Mouse (Mus musculus) forebrain, embryonic 16.5 days (tissue): ENCODE measurements at regions not wholly inside any gene's neighbourhood (a gene's known extent, or its start where the extent isn't known, plus 50 kb on each side); places are given as distances from the start of the nearest gene placed in this dataset.
A peak's percentile ranks its signal among the peaks of the same experiment; 100 is the strongest.

Source experiments
- ATAC-seq: fragments of 200-750 bp; cut with Nextera tagmentation; 2 replicates; pipeline ENCODE4 v1.8.0; 2017; ENCODE audit warnings: mild to moderate bottlenecking, moderate library complexity
- H3K27ac ChIP-seq: fragments of 300-500 bp; sonication (generic); 2 replicates; pipeline ENCODE4 v1.5.1; 2014; ENCODE audit warnings: low read length, control low read depth
- H3K27me3 ChIP-seq: fragments of 300-500 bp; sonication (generic); replicated peaks from 2 replicates; pipeline ENCODE4 v1.6.1; 2014; ENCODE audit warnings: low read length; ENCODE audit not compliant: control insufficient read depth, insufficient read depth
- H3K36me3 ChIP-seq: fragments of 300-500 bp; sonication (generic); 2 replicates; pipeline ENCODE4 v1.6.1; 2014; ENCODE audit not compliant: control insufficient read depth, insufficient read depth
- H3K4me1 ChIP-seq: fragments of 300-500 bp; sonication (generic); replicated peaks from 2 replicates; pipeline ENCODE4 v1.6.1; 2014; ENCODE audit warnings: low read length; ENCODE audit not compliant: control insufficient read depth, insufficient read depth
- H3K4me2 ChIP-seq: fragments of 300-500 bp; sonication (generic); 2 replicates; pipeline ENCODE4 v1.6.1; 2014; ENCODE audit warnings: mild to moderate bottlenecking, low read length, control low read depth
- H3K4me3 ChIP-seq: fragments of 300-500 bp; sonication (generic); replicated peaks from 2 replicates; pipeline ENCODE4 v1.5.1; 2014; ENCODE audit warnings: mild to moderate bottlenecking, low read length, control low read depth
- H3K9ac ChIP-seq: fragments of 300-500 bp; sonication (generic); replicated peaks from 2 replicates; pipeline ENCODE4 v1.6.1; 2014; ENCODE audit warnings: low read depth, low read length, control low read depth
- H3K9me3 ChIP-seq: fragments of 300-500 bp; sonication (generic); 2 replicates; pipeline ENCODE4 v1.6.1; 2016; ENCODE audit warnings: low read length; ENCODE audit not compliant: control insufficient read depth
- WGBS: fragments of 180-500 bp; shearing (Covaris S2); extraction: QIAGEN DNeasy Blood & Tissue Kit; methylation state at CpG from one replicate; pipeline ENCODE4 v1.1.7; 2014; 5-methylcytosine and 5-hydroxymethylcytosine counted together

DNA sequence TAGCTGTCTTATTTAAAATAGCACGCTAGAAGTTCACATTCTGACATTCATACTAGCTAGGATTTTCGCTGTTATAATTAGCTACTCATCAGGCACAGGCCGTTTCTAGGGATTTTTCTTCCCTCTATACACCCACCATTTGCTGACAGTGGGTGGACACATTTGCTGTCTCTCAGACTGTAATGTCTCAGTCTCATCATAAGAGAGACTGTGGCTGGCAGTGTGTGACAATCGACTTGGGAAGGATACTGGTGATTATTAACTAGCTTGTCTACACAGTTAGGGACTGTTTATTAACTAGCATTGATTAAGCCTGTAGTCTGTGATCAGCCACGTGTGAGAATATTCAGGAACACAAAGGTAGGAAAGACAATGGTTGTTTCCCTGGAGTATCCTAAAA, 208.0 kb upstream of the Btbd3 start:
- Histone ChIP-seq H3K9ac (no peak overlapping the region), H3K27ac (no peak overlapping the region), H3K4me3 (no peak overlapping the region), H3K4me2 (no peak overlapping the region), H3K36me3 (no peaks in the 10 kb centered on the region), H3K4me1 (peaks cover 7% of the 10 kb centered on the region), H3K9me3 (no peaks in the 10 kb centered on the region), H3K27me3 (no peaks in the 10 kb centered on the region)
- ATAC-seq: peak; percentile 20; the same call in 1 of the 2 replicates
- WGBS: 51% methylated on average over 5 of the region's 5 CpGs

DNA sequence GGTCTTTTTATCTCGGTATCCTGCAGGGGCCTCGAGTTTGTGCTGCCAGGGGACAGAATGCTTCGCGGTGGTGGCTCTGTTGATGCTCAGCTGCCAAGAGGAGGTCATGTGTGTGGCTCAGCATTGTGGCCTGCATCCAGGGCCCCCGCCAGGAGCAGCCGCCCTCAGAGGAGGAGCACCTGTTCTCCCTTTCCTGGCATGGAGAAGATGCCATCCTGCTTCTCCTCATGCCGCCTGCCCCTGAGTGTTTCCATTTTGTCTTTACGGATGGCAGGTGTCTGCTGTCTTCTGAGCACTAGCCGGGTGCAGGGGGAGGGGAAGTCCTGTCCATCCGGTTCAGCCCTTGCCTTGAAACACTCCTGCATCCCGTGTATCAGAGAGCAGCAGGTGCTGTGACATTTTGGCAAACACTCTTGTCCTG, 208.6 kb upstream of the Btbd3 start:
- peak; percentile 65 for ATAC-seq
- peak overlapping the region; percentile 5; the same call in 1 of the 2 replicates for H3K4me2 ChIP-seq
- no peak overlapping the region for H3K4me3 ChIP-seq
- no peak overlapping the region for H3K27ac ChIP-seq
- no peaks in the 10 kb centered on the region for H3K36me3 ChIP-seq
- H3K9ac ChIP-seq: no peak overlapping the region
- no peaks in the 10 kb centered on the region for H3K27me3 ChIP-seq
- H3K4me1 ChIP-seq: peaks cover 7% of the 10 kb centered on the region
- 39% methylated on average over 11 of the region's 11 CpGs for WGBS
- H3K9me3 ChIP-seq: no peaks in the 10 kb centered on the region

- 74% methylated on average over 10 of the region's 10 CpGs for WGBS
- H3K4me3 ChIP-seq: no peak overlapping the region
- ATAC-seq: no peak
- no peaks in the 10 kb centered on the region for H3K9me3 ChIP-seq
- H3K4me1 ChIP-seq: peaks cover 7% of the 10 kb centered on the region
- H3K4me2 ChIP-seq: peak overlapping the region; percentile 5; the same call in 1 of the 2 replicates
- H3K27me3 ChIP-seq: no peaks in the 10 kb centered on the region
- no peak overlapping the region for H3K27ac ChIP-seq
- no peaks in the 10 kb centered on the region for H3K36me3 ChIP-seq
- no peak overlapping the region for H3K9ac ChIP-seq
Measured at GRCm38 (mm10) chr2:138047361-138047760, 209.0 kb upstream of the Btbd3 start.

DNA sequence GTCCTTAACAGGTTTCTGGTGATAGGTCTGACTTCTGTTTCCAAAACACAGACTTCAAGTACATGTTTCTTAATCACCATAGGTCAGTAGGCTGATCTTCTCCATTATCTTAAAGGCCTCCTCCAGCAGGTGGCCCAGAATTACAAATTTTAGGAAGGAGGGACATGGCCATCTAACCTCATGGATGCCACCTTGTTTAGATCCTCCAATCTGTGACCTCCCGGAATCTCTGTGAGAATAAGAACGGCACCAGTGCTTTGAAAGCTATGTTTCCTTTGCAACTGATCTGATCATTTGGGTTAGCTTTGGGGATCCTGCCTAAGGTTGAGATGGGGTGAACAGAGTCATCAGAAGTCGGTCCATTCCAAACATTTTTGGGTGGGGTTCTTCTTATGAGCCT, 209.4 kb upstream of the Btbd3 start:
- H3K36me3 ChIP-seq: no peaks in the 10 kb centered on the region
- H3K9me3 ChIP-seq: no peaks in the 10 kb centered on the region
- no peak overlapping the region for H3K4me2 ChIP-seq
- no peak overlapping the region for H3K9ac ChIP-seq
- H3K27ac ChIP-seq: no peak overlapping the region
- H3K27me3 ChIP-seq: no peaks in the 10 kb centered on the region
- no peak for ATAC-seq
- no peak overlapping the region for H3K4me3 ChIP-seq
- peaks cover 7% of the 10 kb centered on the region for H3K4me1 ChIP-seq
- 97% methylated on average over 3 of the region's 3 CpGs for WGBS

DNA sequence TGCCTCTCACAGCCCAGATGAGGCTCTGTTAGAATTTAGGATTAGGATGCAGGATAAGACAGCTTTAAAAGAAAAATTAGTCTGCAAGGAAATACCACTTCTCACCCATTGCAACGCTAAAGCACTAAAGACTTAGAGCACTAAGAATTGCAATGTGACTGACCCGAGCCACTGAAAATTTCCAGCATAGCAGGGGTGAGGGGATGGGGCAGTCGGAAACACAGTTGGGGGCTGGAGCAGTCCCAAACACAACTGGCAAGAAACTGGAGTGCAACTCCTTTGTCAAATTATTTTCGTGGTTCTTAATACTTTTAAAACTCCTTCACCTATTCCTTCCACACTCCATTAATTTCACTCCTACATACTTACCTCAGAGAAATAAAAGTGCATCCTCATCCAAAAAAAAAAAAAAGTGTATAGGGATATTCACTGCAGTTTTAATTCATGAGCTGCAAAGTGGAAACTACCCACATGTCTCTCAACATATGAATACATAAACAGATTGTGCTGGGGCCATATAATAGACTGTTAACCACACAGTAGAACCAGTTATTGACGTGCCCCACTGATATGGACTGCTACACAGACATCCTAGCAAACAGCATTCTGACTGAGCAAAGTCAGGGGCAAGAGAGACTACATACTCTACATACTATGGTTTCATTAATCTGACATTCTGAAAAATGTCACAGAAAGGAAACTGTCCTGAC, 210.3 kb upstream of the Btbd3 start:
- WGBS: 37% methylated on average over 5 of the region's 5 CpGs
- ATAC-seq: no peak

DNA sequence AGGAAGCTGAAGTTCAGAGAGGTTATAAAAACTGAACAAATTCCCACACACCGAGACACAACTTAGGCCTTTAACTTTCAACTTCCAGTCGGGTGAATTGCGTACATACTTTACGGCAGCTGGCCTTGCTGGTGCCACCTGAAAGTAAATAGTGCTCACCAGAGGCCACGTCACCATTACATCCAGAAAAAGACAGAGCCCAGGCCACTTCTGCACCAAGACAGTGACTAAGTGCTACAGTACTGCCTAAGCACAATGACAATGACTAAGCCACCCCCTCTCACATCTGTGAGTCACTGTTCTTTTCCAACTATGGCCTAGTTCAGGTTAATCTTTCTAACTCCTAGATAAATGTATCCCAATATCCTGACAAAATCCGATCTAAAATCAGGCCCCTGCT, 215.7 kb upstream of the Btbd3 start:
- H3K4me3 ChIP-seq: no peak overlapping the region
- WGBS: 93% methylated on average over 6 of the region's 6 CpGs
- no peaks in the 10 kb centered on the region for H3K36me3 ChIP-seq
- no peak overlapping the region for H3K9ac ChIP-seq
- H3K27me3 ChIP-seq: no peaks in the 10 kb centered on the region
- H3K9me3 ChIP-seq: no peaks in the 10 kb centered on the region
- no peak for ATAC-seq
- H3K4me2 ChIP-seq: no peak overlapping the region
- no peak overlapping the region for H3K27ac ChIP-seq
- no peaks in the 10 kb centered on the region for H3K4me1 ChIP-seq

More for the DNA sequence above, 210.3 kb upstream of the Btbd3 start:
- H3K27ac ChIP-seq: no peak overlapping the region
- no peaks in the 10 kb centered on the region for H3K27me3 ChIP-seq
- peaks cover 7% of the 10 kb centered on the region for H3K4me1 ChIP-seq
- H3K9ac ChIP-seq: no peak overlapping the region
- H3K4me2 ChIP-seq: no peak overlapping the region
- H3K4me3 ChIP-seq: no peak overlapping the region
- H3K36me3 ChIP-seq: no peaks in the 10 kb centered on the region
- H3K9me3 ChIP-seq: no peaks in the 10 kb centered on the region

DNA sequence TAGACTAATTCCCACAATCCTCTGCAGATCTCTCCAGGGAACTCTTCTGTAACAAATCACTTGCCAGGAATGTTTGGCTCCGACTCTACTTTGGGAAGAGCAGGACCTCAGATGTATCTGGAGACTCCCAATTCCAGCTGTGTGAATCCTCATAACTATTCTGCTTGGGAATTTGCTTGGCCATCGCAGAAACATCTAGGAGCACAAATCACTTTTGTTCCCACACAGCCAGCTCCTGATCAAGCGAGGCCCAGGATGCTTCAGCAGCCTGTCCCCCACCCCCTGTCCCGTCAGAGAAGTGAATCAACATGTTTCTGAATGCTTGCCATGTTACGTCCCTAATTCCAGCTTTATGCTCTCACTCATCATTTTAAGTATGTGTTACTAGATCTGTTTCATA, 216.1 kb upstream of the Btbd3 start:
- H3K9ac ChIP-seq: no peak overlapping the region
- no peak overlapping the region for H3K4me2 ChIP-seq
- no peaks in the 10 kb centered on the region for H3K27me3 ChIP-seq
- H3K36me3 ChIP-seq: no peaks in the 10 kb centered on the region
- H3K4me1 ChIP-seq: no peaks in the 10 kb centered on the region
- H3K4me3 ChIP-seq: no peak overlapping the region
- no peak overlapping the region for H3K27ac ChIP-seq
- WGBS: 92% methylated on average over 5 of the region's 5 CpGs
- H3K9me3 ChIP-seq: no peaks in the 10 kb centered on the region
- ATAC-seq: no peak

GRCm38 (mm10) chr2:138034123-138034736, 222.1 kb upstream of the Btbd3 start:
- H3K27me3 ChIP-seq: no peaks in the 10 kb centered on the region
- H3K9me3 ChIP-seq: no peaks in the 10 kb centered on the region
- no peaks in the 10 kb centered on the region for H3K4me1 ChIP-seq
- H3K27ac ChIP-seq: peak overlapping the region; percentile 66
- H3K36me3 ChIP-seq: no peaks in the 10 kb centered on the region
- 77% methylated on average over 8 of the region's 8 CpGs for WGBS
- H3K9ac ChIP-seq: no peak overlapping the region
- no peak overlapping the region for H3K4me2 ChIP-seq
- ATAC-seq: peak; percentile 77
- H3K4me3 ChIP-seq: no peak overlapping the region

DNA sequence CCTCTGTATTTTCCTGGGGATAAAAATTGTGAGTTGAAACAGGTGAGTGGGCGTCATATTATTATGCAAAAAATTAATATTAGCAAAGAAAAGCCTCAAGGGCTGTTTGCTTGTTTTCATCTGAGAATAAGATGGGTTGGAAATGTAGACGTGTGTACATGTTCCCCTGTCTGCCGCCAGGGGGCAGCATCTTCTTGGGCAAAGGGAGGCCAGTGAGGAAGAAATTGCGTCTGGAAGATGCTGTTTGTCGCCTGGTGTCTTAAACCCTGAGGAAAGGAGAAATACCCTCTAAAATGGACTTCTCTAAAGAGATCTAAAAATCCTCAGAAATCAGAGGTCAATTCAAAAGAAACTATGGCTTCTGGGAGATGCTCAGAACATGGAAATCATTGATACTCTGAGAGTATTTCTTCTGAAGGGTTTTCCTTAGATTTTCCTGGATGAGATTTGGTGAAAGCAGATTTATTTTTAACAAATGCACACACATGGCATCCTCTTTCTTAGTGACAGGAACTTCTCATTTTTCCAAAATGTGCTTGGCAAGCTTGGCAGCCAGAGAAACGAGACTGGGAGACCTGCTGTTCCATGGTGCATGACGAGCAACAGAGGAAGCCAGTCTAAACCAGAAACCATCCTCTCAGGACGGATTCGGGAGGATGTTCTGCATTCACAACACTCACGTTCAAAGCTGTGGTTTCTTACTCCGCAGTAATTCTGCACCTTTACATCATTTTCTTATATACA, 222.8 kb upstream of the Btbd3 start:
- peak; percentile 93 for ATAC-seq
- peak overlapping the region; percentile 66 for H3K27ac ChIP-seq
- no peak overlapping the region for H3K9ac ChIP-seq
- H3K36me3 ChIP-seq: no peaks in the 10 kb centered on the region
- H3K4me1 ChIP-seq: no peaks in the 10 kb centered on the region
- no peak overlapping the region for H3K4me3 ChIP-seq
- H3K27me3 ChIP-seq: no peaks in the 10 kb centered on the region
- H3K4me2 ChIP-seq: no peak overlapping the region
- no peaks in the 10 kb centered on the region for H3K9me3 ChIP-seq
- WGBS: 26% methylated on average over 11 of the region's 11 CpGs
